Mouse (Mus musculus) kidney, embryonic 16.5 days (tissue): ENCODE measurements around the gene Alk. TPM values are rescaled to one million over a fixed set of nuclear protein-coding genes. Genes with fewer than 3 reads are reported as not detected.

ENCODE experiments used
- ATAC-seq: fragments of 200-750 bp; cut with Nextera tagmentation; 2 replicates; pipeline ENCODE4 v1.8.0; 2017; ENCODE audit warnings: moderate TSS enrichment; ENCODE audit not compliant: low FRiP score, low TSS enrichment
- H3K27ac ChIP-seq: fragments of 300-500 bp; sonication (generic); 2 replicates; pipeline ENCODE4 v1.5.1; 2014; ENCODE audit warnings: low read length
- H3K27me3 ChIP-seq: fragments of 300-500 bp; sonication (generic); 2 replicates; pipeline ENCODE4 v1.6.1; 2014; ENCODE audit warnings: low read length, control low read depth, mixed read lengths; ENCODE audit not compliant: insufficient read depth
- H3K36me3 ChIP-seq: fragments of 300-500 bp; sonication (generic); 2 replicates; pipeline ENCODE4 v1.6.1; 2014; ENCODE audit warnings: low read length, control low read depth, mixed read lengths; ENCODE audit not compliant: insufficient read depth
- H3K4me1 ChIP-seq: fragments of 300-500 bp; sonication (generic); 2 replicates; pipeline ENCODE4 v1.6.1; 2014; ENCODE audit warnings: low read length, control low read depth, mixed read lengths; ENCODE audit not compliant: insufficient read depth
- H3K4me2 ChIP-seq: fragments of 300-500 bp; sonication (generic); replicated peaks from 2 replicates; pipeline ENCODE4 v1.6.1; 2014; ENCODE audit warnings: low read depth, low read length
- H3K4me3 ChIP-seq: fragments of 300-500 bp; sonication (generic); 2 replicates; pipeline ENCODE4 v1.5.1; 2014; ENCODE audit warnings: mild to moderate bottlenecking, low read length
- H3K9ac ChIP-seq: fragments of 300-500 bp; sonication (generic); replicated peaks from 2 replicates; pipeline ENCODE4 v1.6.1; 2014; ENCODE audit warnings: low read length
- H3K9me3 ChIP-seq: fragments of 300-500 bp; sonication (generic); 2 replicates; pipeline ENCODE4 v1.6.1; 2016; ENCODE audit warnings: low read length, control low read depth
- WGBS: fragments of 180-500 bp; shearing (Covaris S2); extraction: QIAGEN DNeasy Blood & Tissue Kit; methylation state at CpG from one replicate; pipeline ENCODE4 v1.1.7; 2014; 5-methylcytosine and 5-hydroxymethylcytosine counted together
- polyA plus RNA-seq: library from polyadenylated mRNA; unstranded; fragments of >200 nt; fragmentation: Nextera tagmentation; extraction: Ambion mirVana; gene quantifications from 2 replicates; pipeline ENCODE4 v1.2.1, GENCODE M21; 2015

Alk gene
- polyA plus RNA-seq, 1 experiment from 2014 or later: 0.19 TPM

DNA sequence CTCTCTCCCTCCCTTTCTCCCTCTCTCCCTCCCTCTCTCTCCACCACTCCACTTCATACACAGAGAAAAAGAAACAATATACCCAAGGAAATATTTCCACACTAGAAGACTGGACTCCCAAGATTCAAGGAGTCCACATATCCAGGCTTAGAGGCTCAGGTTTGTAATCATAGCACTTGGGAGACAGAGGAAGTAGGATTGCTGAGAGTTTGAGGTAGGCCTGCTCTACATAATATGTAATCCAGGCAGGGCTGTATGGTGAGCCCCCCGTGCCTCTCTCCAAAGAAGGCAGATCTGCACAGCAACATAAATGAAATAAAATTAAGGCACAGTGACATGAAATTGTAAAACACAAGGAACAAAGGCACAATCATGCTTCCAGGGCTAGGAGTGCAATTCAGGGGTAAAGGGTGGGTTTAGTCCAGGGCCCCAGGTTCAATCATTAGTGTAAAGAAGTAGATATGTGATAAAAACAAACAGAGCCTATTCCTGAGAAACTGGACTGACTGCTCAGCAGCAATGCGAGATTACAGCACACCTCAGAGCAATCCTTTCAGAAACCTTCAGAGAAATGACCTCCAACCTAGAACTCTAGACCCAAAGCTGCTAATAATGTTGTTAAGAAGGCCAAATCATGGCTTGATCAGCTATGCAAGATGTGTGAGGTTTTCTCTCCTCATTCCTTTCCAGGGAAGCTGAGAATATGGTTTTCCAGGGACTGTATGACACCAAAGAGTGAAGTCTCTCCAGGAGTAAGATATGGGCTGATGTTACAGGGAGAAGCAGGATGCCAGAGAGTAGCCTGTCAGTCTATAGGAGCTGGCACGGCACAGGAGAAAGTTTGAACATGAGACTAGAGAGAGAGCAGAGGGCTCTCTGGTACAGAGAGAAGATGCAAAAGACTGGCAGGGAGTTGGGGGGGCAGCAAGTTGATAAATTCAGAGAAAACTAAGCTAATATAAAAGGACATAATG is 158.9 kb downstream of the Alk start:
- 77% methylated on average over 3 of the region's 3 CpGs for WGBS
- H3K4me1 ChIP-seq: no peaks in the 10 kb centered on the region

DNA sequence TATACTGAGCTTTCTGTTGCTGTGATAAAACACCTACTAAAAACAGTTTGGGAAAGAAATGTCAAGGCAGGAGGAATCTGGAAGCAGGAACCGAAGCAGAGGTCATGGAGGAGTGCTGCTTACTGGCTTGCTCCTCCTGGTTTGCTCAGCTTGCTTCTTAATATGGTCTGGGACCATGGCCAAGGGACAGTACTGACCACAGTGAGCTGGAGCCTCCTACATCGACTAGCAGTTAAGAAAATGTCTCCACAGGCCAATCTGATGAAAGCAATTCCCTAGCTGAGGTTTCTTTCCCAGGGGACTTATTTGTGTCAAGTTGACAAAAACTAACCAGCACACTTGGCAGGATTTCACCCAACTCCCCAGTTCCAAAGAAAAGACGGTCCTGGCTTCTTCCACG is 187.0 kb downstream of the Alk start:
- H3K27ac ChIP-seq: no peak overlapping the region
- no peaks in the 10 kb centered on the region for H3K27me3 ChIP-seq
- no peak overlapping the region for H3K9ac ChIP-seq
- H3K4me1 ChIP-seq: no peaks in the 10 kb centered on the region
- H3K4me2 ChIP-seq: no peak overlapping the region
- WGBS: 54% methylated on average over 4 of the region's 4 CpGs
- ATAC-seq: no peak
- H3K36me3 ChIP-seq: no peaks in the 10 kb centered on the region
- H3K9me3 ChIP-seq: no peaks in the 10 kb centered on the region
- H3K4me3 ChIP-seq: no peak overlapping the region

More for the DNA sequence above, 158.9 kb downstream of the Alk start:
- Histone ChIP-seq H3K4me3 (no peak overlapping the region), H3K27ac (no peak overlapping the region), H3K9me3 (no peaks in the 10 kb centered on the region; the same call in 1 of the 2 replicates), H3K4me2 (no peak overlapping the region), H3K36me3 (no peaks in the 10 kb centered on the region), H3K9ac (no peak overlapping the region), H3K27me3 (no peaks in the 10 kb centered on the region)
- no peak for ATAC-seq

GRCm38 (mm10) chr17:72414676-72415075 is 189.8 kb downstream of the Alk start:
- no peak overlapping the region for H3K9ac ChIP-seq
- H3K36me3 ChIP-seq: no peaks in the 10 kb centered on the region
- H3K4me1 ChIP-seq: no peaks in the 10 kb centered on the region
- no peaks in the 10 kb centered on the region for H3K27me3 ChIP-seq
- H3K4me2 ChIP-seq: no peak overlapping the region
- ATAC-seq: no peak
- H3K4me3 ChIP-seq: no peak overlapping the region
- H3K9me3 ChIP-seq: no peaks in the 10 kb centered on the region
- no peak overlapping the region for H3K27ac ChIP-seq

- Histone ChIP-seq H3K4me1 (no peaks in the 10 kb centered on the region), H3K4me2 (no peak overlapping the region), H3K9ac (no peak overlapping the region), H3K4me3 (no peak overlapping the region), H3K27ac (no peak overlapping the region), H3K36me3 (no peaks in the 10 kb centered on the region), H3K9me3 (no peaks in the 10 kb centered on the region), H3K27me3 (no peaks in the 10 kb centered on the region)
- WGBS: 64% methylated on average over 2 of the region's 2 CpGs
- ATAC-seq: no peak
These were observed 199.6 kb downstream of the Alk start for GRCm38 (mm10) chr17:72404813-72405212.

DNA sequence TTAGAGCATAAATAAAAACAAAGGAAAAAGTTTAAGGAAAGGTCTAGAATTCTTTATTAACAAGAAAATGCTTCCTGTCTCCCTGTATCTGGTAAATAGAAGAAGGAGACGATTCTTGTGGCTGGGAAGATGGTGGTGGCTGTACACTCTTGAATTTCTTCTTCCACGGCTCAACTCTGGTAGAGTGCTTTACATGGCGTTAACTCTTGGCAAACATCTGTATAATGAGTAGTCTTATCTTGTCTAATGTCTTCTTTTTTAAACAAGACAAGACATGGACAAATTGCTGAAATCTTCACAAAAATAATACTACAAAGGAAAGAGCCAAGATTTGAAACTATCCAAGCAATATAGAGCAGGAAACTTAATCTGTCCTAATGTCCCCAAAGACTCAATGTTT is 202.6 kb downstream of the Alk start:
- Histone ChIP-seq H3K4me1 (no peaks in the 10 kb centered on the region), H3K36me3 (no peaks in the 10 kb centered on the region), H3K9ac (no peak overlapping the region), H3K27ac (no peak overlapping the region), H3K9me3 (no peaks in the 10 kb centered on the region), H3K4me2 (no peak overlapping the region), H3K4me3 (no peak overlapping the region), H3K27me3 (no peaks in the 10 kb centered on the region)
- 89% methylated on average over 3 of the region's 3 CpGs for WGBS
- no peak for ATAC-seq

DNA sequence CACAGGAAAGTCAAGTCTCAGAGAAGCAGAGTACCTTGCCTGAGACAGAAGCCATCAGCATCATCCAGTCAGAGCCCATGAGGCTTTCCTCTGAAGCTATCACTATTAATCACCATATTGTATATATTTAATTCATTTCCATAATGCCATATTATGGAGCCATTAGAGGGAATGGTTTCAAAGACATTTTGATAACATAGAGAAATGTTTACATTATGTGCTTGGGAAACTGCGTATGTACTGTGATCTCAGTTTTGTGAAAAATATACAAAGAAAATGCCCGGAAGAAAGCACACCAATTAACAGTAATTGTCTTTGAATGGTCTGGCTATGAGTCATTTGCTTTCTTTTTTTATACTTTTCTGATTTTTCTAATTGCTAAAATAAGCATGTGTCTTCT is 203.1 kb downstream of the Alk start:
- Histone ChIP-seq H3K4me3 (no peak overlapping the region), H3K27ac (no peak overlapping the region), H3K4me2 (no peak overlapping the region), H3K4me1 (no peaks in the 10 kb centered on the region), H3K9me3 (no peaks in the 10 kb centered on the region), H3K27me3 (no peaks in the 10 kb centered on the region), H3K36me3 (no peaks in the 10 kb centered on the region), H3K9ac (no peak overlapping the region)
- ATAC-seq: no peak
- 86% methylated on average over 2 of the region's 2 CpGs for WGBS

- Histone ChIP-seq H3K27ac (no peak overlapping the region), H3K4me3 (no peak overlapping the region), H3K4me2 (no peak overlapping the region), H3K36me3 (no peaks in the 10 kb centered on the region), H3K27me3 (no peaks in the 10 kb centered on the region), H3K9ac (no peak overlapping the region), H3K4me1 (0 out of 2 replicates have a peak, but pooled peaks cover 5% of the 10 kb centered on the region), H3K9me3 (no peaks in the 10 kb centered on the region)
- WGBS: 62% methylated on average over 3 of the region's 3 CpGs
- peak; percentile 76; the same call in 1 of the 2 replicates for ATAC-seq
These were observed 204.9 kb downstream of the Alk start for GRCm38 (mm10) chr17:72399331-72400059.

- Histone ChIP-seq H3K4me3 (no peak overlapping the region), H3K9me3 (no peaks in the 10 kb centered on the region), H3K4me2 (peak overlapping the region; percentile 20; the same call in 1 of the 2 replicates), H3K9ac (no peak overlapping the region), H3K4me1 (0 out of 2 replicates have a peak, but pooled peaks cover 5% of the 10 kb centered on the region), H3K36me3 (no peaks in the 10 kb centered on the region), H3K27me3 (no peaks in the 10 kb centered on the region), H3K27ac (no peak overlapping the region)
- WGBS: 13% methylated on average over 8 of the region's 8 CpGs
- no peak for ATAC-seq
These were observed 208.5 kb downstream of the Alk start for GRCm38 (mm10) chr17:72395956-72396355.

DNA sequence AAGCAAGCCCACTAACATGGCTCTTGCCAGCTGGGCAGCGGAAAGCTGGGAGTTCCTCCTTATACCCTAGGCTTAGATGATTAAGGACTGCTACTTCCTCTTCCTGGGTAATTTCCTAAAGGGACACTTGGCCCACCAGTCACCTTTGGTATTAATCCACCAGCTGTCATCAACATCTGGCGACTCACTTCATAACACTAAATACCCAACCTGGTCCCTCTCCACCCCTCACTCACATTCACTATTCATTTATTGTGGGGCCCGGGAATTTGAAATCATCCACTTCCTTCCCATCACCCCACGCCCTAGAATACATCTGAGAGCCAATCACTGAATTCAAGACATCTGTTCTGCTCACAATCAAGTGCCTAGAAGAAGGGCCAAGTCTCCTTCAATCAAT is 235.4 kb downstream of the Alk start:
- WGBS: 76% methylated on average over 4 of the region's 4 CpGs
- Histone ChIP-seq H3K9ac (no peak overlapping the region), H3K27me3 (no peaks in the 10 kb centered on the region), H3K4me2 (no peak overlapping the region), H3K27ac (no peak overlapping the region), H3K4me1 (no peaks in the 10 kb centered on the region), H3K9me3 (no peaks in the 10 kb centered on the region), H3K36me3 (no peaks in the 10 kb centered on the region), H3K4me3 (no peak overlapping the region)
- ATAC-seq: no peak
